Mouse (Mus musculus) left cerebral cortex, adult 18-20 months (tissue): Measurements from ENCODE around the gene Fignl1. TPM values are rescaled to one million over a fixed set of nuclear protein-coding genes. Genes with fewer than 3 reads are reported as not detected.

Experiments used
- DNase-seq, 2 experiments: peaks; one replicate each; pipeline ENCODE4 v3.0.0; 2021 to 2022; ENCODE audit warnings: low spot score in 2 of 2, mixed read lengths in 1 of 2
- total RNA-seq, 2 experiments: library from RNA; stranded (reverse); gene quantifications; 2 replicates each; pipeline ENCODE4 v1.2.3; 2021

Fignl1 gene
- total RNA-seq, 2 experiments from 2014 or later = 0.33 to 0.44 TPM

- no peak for DNase-seq
These were observed 24.3 kb upstream of the Fignl1 start for GRCm38 (mm10) chr11:11833100-11833499.

GRCm38 (mm10) chr11:11832755-11833084 lies 24.0 kb upstream of the Fignl1 start:
- no peak for DNase-seq

GRCm38 (mm10) chr11:11831940-11832754 lies 23.4 kb upstream of the Fignl1 start:
- DNase-seq = no peak

- no peak for DNase-seq
These were observed 22.8 kb upstream of the Fignl1 start for GRCm38 (mm10) chr11:11831526-11831925.

GRCm38 (mm10) chr11:11830884-11831495 lies 22.2 kb upstream of the Fignl1 start:
- no peak for DNase-seq

GRCm38 (mm10) chr11:11829161-11830000 lies 20.6 kb upstream of the Fignl1 start:
- no peak for DNase-seq

GRCm38 (mm10) chr11:11828761-11829160 lies 20.0 kb upstream of the Fignl1 start:
- DNase-seq = no peak

GRCm38 (mm10) chr11:11828251-11828650 lies 19.5 kb upstream of the Fignl1 start:
- no peak for DNase-seq

- no peak for DNase-seq
These were observed 17.7 kb upstream of the Fignl1 start for GRCm38 (mm10) chr11:11826475-11826874.

- no peak for DNase-seq
These were observed 16.9 kb upstream of the Fignl1 start for GRCm38 (mm10) chr11:11825670-11826069.

GRCm38 (mm10) chr11:11824970-11825635 lies 16.3 kb upstream of the Fignl1 start:
- no peak for DNase-seq

GRCm38 (mm10) chr11:11823980-11824911 lies 15.5 kb upstream of the Fignl1 start:
- DNase-seq = no peak

GRCm38 (mm10) chr11:11822181-11823095 lies 13.7 kb upstream of the Fignl1 start:
- no peak for DNase-seq

- peak in 1 of 2 experiments; percentile 24 for DNase-seq
These were observed 12.7 kb upstream of the Fignl1 start for GRCm38 (mm10) chr11:11821387-11821975.

- no peak for DNase-seq
These were observed 12.0 kb upstream of the Fignl1 start for GRCm38 (mm10) chr11:11820737-11821136.

- peak; percentile 82 for DNase-seq
These were observed 11.5 kb upstream of the Fignl1 start for GRCm38 (mm10) chr11:11820251-11820650.

GRCm38 (mm10) chr11:11819206-11819605 lies 10.4 kb upstream of the Fignl1 start:
- DNase-seq = no peak

- no peak for DNase-seq
These were observed 10.0 kb upstream of the Fignl1 start for GRCm38 (mm10) chr11:11818797-11819196.

- no peak for DNase-seq
These were observed 7.0 kb upstream of the Fignl1 start for GRCm38 (mm10) chr11:11815737-11816136.
